Mouse (Mus musculus) cerebellum, postnatal 14 days (tissue): ENCODE measurements around the gene Pkd1l2.

Experiments used
- DNase-seq, 2 experiments: peaks; one replicate each; pipeline ENCODE4 v3.0.0; 2021; ENCODE audit warnings: mixed read lengths in 2 of 2

Pkd1l2 gene

DNA sequence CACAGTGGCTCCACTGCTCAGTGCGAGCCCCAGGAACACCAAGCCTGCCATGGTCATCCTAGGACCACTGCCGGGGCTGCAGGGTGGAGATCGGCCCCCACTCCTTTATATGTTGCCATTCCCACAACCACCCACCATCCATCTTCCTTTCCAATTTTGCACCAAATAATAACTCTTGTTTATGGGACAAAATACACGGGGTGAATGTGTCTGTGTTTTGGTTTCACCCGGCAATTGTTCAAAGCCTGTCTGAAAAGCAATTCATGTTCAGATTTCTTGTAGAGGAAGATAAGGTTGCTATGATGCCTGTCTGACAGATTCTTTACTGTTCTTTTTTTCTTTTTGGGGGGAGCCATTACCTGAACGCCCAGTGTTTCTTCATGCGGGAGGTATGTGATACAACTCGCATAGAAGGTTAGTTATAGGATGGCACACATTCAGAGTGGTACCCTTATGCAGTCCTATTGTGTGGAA, at the start of gene Pkd1l2:
Gene Pkd1l2, minus strand, starts transcription at position 51 of the 474 bp plus-strand sequence.
- no peak for DNase-seq

GRCm38 (mm10) chr8:117127063-117127462, 44.8 kb upstream of the Pkd1l2 start:
- no peak for DNase-seq

GRCm38 (mm10) chr8:117126411-117126810, 44.2 kb upstream of the Pkd1l2 start:
- no peak for DNase-seq

- no peak for DNase-seq
These were observed 43.6 kb upstream of the Pkd1l2 start for GRCm38 (mm10) chr8:117125854-117126253.

DNA sequence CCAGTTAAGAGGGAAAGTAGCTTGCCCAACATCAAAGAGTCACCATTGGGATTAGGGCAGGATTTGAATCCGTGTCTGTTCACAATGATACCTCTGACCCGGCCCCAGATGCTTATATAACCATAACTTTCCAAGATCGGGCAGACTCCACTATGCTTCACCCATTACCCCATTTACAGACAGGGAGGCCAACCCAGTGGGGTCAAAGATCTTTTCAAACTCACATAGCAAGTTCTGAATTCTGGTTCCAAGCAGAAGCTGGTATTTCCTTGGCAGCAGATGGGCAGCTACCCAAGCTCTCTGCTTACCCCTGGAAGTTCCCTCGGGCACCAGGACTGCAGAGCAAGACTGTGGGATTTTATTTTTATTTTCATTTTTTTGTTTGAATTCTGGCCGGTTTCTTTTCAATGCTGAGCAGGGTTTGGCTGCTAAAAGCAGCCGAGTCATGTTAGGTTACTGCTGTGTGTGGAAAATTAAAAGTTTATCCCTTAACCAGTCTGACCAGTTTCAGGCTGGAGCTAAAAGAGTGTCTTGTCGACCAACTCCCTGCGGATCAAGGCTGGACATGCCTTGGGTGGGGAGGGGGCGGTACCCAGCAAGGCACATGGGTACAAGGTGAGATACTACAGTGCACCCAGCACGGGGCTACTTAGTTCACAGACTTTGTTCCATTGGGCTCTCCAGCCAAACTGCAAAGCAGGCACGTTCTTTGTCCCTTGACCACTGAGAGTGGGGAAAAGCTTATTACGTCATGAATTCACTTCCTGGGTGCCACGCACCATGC, 41.8 kb upstream of the Pkd1l2 start:
- DNase-seq = no peak

DNA sequence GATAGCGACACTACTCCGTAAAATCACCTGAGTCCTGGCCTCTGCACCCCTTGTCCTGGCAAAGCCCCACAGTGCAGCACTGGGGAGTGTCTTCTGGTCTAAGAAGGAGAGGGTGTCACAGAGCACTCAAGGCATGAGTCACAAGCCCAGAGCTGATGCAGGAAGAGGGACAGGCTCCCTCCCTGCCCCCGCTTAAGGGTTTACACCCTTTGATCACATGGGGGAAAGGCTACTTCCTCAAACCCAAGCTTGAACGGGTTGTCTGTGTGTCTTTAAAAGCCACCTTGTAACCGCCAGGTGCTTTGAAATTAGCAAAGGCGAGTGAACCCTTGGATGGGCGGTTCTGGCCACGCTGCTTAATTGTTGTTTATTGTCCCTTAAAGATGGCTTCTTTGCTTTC, 39.0 kb upstream of the Pkd1l2 start:
- DNase-seq = no peak

GRCm38 (mm10) chr8:117118409-117118808, 36.2 kb upstream of the Pkd1l2 start:
- DNase-seq = no peak

GRCm38 (mm10) chr8:117116534-117116933, 34.3 kb upstream of the Pkd1l2 start:
- DNase-seq = peak in 1 of 2 experiments; percentile 30

DNA sequence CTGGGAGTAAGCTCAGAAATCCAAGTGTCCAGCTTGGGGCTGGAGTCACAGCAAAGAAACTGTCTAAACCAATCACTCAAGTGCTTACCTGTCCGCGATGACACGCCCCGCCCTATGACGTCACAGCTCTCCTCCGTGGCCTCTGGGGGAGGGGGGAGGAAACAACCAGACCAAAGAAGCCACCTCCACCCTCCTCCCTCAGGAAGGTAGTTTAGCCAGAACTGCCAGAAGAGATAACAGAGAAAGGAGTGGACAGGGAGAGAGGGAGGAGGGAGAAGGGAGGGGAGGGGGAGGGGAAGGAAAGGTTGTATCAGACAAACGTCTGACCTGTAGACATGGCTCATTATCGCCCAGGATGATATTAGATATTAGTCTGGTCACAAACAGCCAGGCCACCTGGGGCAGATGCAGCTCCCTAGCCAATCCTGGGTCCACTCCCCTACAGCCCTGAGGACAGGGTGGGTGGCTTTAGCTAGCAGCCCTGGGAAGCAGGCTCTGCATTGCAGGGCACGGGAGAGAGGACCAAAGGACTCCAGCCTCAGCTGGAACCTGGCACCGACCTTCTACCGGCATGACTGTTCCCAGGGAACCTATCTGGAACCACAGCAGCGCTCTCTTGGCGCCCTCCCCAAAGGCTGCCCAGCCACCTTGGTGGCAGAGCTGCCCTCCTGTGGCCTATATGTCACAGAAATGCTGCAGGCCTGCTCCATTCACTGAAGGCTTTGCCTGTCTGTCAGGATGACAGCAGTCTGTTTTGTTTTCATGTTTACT, 33.6 kb upstream of the Pkd1l2 start:
- peak; percentile 61 to 65 for DNase-seq

DNA sequence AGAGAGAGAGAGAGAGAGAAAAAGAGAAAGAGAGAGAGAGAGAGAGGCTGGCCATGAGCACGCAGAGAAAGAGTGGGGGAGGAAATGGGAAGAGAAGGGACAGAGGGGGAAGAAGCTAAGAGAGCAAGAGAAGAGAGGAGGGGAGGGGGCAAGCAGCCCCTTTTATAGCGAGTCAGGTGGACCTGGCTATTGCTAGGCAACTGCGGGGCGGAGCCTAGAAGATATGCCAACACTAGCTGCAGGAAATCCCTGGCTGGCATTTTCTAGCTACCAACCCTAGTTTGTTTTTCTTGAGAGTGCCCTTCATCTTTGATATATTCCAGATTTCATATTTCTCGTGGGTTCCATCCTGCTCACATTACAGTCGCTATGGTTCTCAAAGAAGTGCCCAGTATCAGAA, 32.8 kb upstream of the Pkd1l2 start:
- DNase-seq = peak in 1 of 2 experiments; percentile 39

- no peak for DNase-seq
These were observed 30.0 kb upstream of the Pkd1l2 start for GRCm38 (mm10) chr8:117112261-117112660.

DNA sequence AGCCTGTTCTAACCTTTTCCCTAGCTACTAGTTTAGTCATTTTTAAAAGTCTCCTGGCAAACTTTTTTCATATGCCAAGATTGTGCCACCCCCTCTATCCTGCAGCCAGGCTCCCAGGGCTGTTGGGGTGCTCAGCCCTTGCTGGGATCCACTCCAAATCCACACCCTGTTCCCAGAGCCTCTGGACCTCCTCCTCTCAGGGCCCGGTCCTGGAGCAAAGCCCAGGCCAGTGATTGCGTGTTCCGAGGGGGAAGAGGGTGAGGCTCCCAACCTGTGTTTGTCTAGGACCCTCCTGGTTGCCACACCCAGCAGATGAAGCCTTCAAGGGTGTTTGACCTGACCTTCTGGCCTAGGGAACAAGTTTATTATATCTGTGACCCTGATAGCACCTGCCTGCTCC, 29.4 kb upstream of the Pkd1l2 start:
- DNase-seq = no peak

- DNase-seq = peak; percentile 66 to 82
These were observed 27.6 kb upstream of the Pkd1l2 start for GRCm38 (mm10) chr8:117109801-117110390.

DNA sequence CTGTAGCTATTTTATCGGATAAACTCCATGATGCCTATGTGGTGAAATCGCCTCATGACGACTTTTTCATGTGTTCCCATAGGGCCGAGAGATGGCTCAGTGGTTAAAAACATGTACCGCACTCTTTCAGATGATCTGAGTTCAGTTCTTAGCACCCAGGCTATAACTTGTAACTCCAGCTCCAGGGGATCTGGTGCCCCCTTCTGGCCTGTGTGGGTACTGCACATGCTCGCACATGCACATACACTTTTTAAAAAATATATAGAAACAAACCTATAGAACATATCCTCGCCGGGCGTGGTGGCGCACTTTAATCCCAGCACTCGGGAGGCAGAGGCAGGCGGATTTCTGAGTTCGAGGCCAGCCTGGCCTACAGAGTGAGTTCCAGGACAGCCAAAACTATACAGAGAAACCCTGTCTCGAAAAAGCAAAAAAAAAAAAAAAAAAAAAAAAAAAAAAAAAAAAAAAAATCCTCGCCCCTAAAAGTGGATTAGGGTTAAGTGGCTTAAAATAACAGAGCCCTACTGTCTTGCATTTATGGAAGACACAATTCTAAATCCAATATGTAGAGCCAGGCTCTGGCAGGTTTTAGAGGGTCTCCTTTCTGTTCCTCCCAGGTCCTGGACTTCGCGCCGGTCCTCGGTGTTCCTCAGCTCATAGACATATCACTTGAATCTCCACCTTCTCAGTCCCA, 26.9 kb upstream of the Pkd1l2 start:
- no peak for DNase-seq

DNA sequence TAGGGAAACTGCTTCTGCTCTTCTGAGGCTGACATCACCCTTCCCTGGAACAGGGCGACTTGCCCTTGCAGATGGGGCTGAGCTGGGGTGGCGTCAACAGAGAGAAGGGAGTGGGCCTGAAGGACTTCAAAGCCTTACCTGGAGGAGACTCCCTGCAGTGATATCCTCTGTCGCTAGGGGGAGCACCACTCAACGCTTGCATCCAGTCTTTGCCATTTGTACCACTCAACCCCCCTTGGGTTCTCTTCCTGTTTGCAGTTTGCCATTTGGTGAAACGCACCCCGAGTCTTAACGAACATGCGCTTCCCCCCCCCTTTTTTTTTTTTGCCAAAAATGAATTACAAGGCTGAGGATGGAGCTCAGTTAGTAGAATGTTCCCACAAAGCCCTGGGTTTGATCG, 25.3 kb upstream of the Pkd1l2 start:
- DNase-seq = peak; percentile 82 to 88

GRCm38 (mm10) chr8:117097564-117098191, 15.4 kb upstream of the Pkd1l2 start:
- peak; percentile 81 for DNase-seq

GRCm38 (mm10) chr8:117097051-117097563, 14.9 kb upstream of the Pkd1l2 start:
- peak; percentile 21 to 36 for DNase-seq

GRCm38 (mm10) chr8:117095647-117096046, 13.4 kb upstream of the Pkd1l2 start, which contains the start of gene Bco1:
Bco1 (plus strand) TSS chr8:117095854.
- no peak for DNase-seq

DNA sequence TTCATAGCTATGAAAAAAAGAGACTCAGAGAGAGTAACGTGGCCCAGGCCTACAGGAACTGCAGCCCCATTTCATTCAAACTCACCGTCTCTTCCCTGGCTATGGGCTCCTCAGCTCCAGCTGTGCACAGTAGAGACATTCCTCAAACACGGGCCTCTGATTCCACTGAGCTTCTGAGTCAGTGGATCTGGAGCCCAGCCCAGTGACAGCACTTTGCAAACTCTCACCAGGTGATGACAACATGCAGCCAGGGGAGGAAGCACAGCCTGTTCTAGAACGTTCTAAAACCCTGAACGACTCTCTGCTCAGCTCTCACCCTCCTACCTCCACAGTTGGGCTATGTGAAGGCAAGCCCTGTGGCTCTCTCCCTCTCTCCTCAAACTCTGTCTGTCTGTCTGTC, 11.8 kb upstream of the Pkd1l2 start:
- DNase-seq = peak in 1 of 2 experiments; percentile 16

DNA sequence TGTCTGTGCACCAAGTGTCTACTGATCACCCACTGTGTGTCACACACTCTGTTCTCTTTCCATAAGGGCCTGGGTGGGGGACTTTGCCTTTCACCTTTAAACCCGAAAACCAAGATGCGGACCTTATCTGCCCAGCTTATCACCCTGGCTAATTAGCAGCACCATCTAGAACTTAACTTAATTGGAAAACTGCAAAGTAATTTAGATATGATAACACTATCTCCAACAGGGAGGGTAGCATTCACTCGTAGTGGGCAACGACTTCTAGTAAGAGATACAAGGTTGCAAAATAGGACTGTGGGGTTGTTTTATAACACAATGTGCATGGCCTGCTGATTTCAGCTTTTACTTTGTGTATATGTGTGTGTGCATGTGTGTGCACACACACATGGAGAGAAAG, 7.6 kb upstream of the Pkd1l2 start:
- no peak for DNase-seq

- no peak for DNase-seq
These were observed 4.8 kb upstream of the Pkd1l2 start for GRCm38 (mm10) chr8:117087036-117087435.

GRCm38 (mm10) chr8:117085521-117085920, 3.3 kb upstream of the Pkd1l2 start:
- no peak for DNase-seq
